Mouse (Mus musculus) limb, embryonic 11.5 days (tissue): ENCODE data around the gene Actn4. TPM values are rescaled to one million over a fixed set of nuclear protein-coding genes. Genes with fewer than 3 reads are reported as not detected.

Source experiments
- ATAC-seq: fragments of 200-750 bp; cut with Nextera tagmentation; 2 replicates; pipeline ENCODE4 v1.8.0; 2017; ENCODE audit warnings: low read depth; ENCODE audit not compliant: insufficient number of reproducible peaks, low FRiP score, low TSS enrichment
- DNase-seq: peaks from one replicate; pipeline ENCODE4 v3.0.0-alpha.2; 2015; ENCODE audit warnings: low spot score
- H3K27ac ChIP-seq: fragments of 300-500 bp; sonication (generic); replicated peaks from 2 replicates; pipeline ENCODE4 v1.5.1; 2014; ENCODE audit warnings: low read depth, mild to moderate bottlenecking, low read length
- H3K27me3 ChIP-seq: fragments of 300-500 bp; sonication (generic); 2 replicates; pipeline ENCODE4 v1.6.1; 2014; ENCODE audit warnings: mild to moderate bottlenecking, low read length, mixed read lengths; ENCODE audit not compliant: control insufficient read depth, insufficient read depth
- H3K36me3 ChIP-seq: fragments of 300-500 bp; sonication (generic); 2 replicates; pipeline ENCODE4 v1.6.1; 2014; ENCODE audit warnings: mild to moderate bottlenecking, low read length, moderate library complexity, mixed read lengths; ENCODE audit not compliant: control insufficient read depth, insufficient read depth
- H3K4me1 ChIP-seq: fragments of 300-500 bp; sonication (generic); 2 replicates; pipeline ENCODE4 v1.6.1; 2014; ENCODE audit warnings: low read length, mixed read lengths; ENCODE audit not compliant: control insufficient read depth, insufficient read depth
- H3K4me2 ChIP-seq: fragments of 300-500 bp; sonication (generic); 2 replicates; pipeline ENCODE4 v1.6.1; 2014; ENCODE audit warnings: low read depth, mild to moderate bottlenecking, moderate library complexity; ENCODE audit not compliant: severe bottlenecking
- H3K4me3 ChIP-seq: fragments of 300-500 bp; sonication (generic); 2 replicates; pipeline ENCODE4 v1.5.1; 2014; ENCODE audit warnings: low read depth, low read length
- H3K9ac ChIP-seq: fragments of 300-500 bp; sonication (generic); 2 replicates; pipeline ENCODE4 v1.6.1; 2014; ENCODE audit warnings: mild to moderate bottlenecking, low read length
- H3K9me3 ChIP-seq: fragments of 300-500 bp; sonication (generic); 2 replicates; pipeline ENCODE4 v1.6.1; 2016; ENCODE audit warnings: low read length; ENCODE audit not compliant: control insufficient read depth
- WGBS: fragments of 180-500 bp; shearing (Covaris S2); extraction: QIAGEN DNeasy Blood & Tissue Kit; methylation state at CpG from one replicate; pipeline ENCODE4 v1.1.7; 2014; 5-methylcytosine and 5-hydroxymethylcytosine counted together
- polyA plus RNA-seq: library from polyadenylated mRNA; unstranded; fragments of >200 nt; fragmentation: Nextera tagmentation; extraction: Ambion mirVana; gene quantifications from 2 replicates; pipeline ENCODE4 v1.2.1, GENCODE M21; 2014

The Actn4 gene
- polyA plus RNA-seq, 1 experiment from 2014 or later = 208 TPM

DNA sequence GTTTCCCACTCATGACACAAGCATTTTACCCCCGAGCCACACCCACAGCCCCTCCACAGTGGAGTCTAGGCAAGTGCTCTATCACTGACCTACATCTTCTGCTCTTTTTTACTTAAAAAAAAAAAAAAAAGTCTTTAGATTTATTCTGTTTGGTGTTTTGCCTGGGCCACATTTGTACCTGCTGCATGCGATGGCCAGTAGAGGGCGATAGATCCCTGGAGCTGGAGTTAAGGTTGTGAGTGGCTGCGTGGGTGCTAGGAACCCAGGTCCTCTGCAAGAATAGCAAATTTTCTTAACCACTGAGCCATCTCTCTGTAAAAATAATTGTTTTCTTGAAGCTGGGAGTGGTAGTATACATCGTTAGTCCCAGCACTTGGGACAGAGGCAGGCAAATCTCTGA lies 29.5 kb upstream of the Actn4 start:
- H3K27ac ChIP-seq = no peak overlapping the region
- no peaks in the 10 kb centered on the region for H3K9me3 ChIP-seq
- DNase-seq (no peak), ATAC-seq (no peak)
- no peak overlapping the region for H3K9ac ChIP-seq
- WGBS = 67% methylated on average over 5 of the region's 5 CpGs
- H3K36me3 ChIP-seq = no peaks in the 10 kb centered on the region
- H3K4me3 ChIP-seq = no peak overlapping the region
- no peaks in the 10 kb centered on the region for H3K4me1 ChIP-seq
- H3K4me2 ChIP-seq = no peak overlapping the region
- no peaks in the 10 kb centered on the region for H3K27me3 ChIP-seq

DNA sequence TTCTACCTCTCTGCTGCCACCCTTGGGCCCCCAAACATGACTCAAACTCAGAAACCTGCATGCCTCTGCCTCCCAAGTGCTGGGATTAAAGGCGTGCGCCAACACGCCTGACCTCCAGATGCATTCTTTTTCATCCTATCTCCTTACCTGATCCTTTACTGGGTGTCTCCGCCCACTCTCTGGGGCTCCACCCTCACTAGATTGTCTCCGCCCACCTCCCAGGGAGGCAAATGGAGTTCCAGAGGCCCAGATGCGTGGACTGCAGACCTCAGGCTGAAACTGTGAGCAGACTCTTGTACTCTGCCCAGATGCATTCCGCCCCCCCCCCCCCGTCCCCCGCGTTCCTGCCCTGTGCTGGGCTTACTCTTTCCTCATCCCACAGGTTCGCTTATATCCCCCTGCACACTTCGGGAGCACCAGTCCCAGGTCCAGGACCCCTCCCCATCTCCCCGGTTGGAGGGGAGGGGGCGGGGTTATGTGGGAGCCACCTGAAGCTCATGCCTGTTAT lies 28.7 kb upstream of the Actn4 start:
- no peak for DNase-seq
- Histone ChIP-seq H3K27me3 (no peaks in the 10 kb centered on the region), H3K4me1 (no peaks in the 10 kb centered on the region), H3K36me3 (no peaks in the 10 kb centered on the region), H3K9me3 (no peaks in the 10 kb centered on the region), H3K4me2 (no peak overlapping the region), H3K27ac (no peak overlapping the region), H3K9ac (no peak overlapping the region), H3K4me3 (no peak overlapping the region)
- WGBS = 54% methylated on average over 13 of the region's 14 CpGs
- ATAC-seq = no peak

DNA sequence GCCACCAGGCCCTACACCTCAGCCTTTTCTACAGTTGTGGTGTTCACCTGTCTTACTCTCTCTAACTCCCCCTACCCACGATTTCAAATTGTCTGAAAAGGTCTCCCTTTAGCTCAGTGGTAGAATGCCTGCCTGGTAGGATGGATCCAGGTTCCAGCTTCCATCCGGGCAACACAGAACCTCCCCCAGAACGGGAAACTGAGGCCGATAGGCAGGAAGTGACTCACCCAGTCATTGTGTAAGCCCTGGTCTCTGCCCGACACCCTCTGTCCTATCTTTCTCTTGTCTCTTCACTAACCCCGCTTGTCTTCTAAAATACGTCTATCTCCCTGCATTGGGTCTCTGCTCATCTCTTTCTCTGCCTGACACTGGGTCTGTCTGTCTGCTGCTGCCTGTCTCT lies 23.1 kb upstream of the Actn4 start:
- Histone ChIP-seq H3K9ac (no peak overlapping the region), H3K27me3 (no peaks in the 10 kb centered on the region), H3K9me3 (no peaks in the 10 kb centered on the region), H3K27ac (no peak overlapping the region), H3K4me1 (peaks cover 12% of the 10 kb centered on the region), H3K4me2 (no peak overlapping the region), H3K36me3 (no peaks in the 10 kb centered on the region), H3K4me3 (no peak overlapping the region)
- no peak for ATAC-seq
- DNase-seq = no peak
- 87% methylated on average over 7 of the region's 7 CpGs for WGBS

DNA sequence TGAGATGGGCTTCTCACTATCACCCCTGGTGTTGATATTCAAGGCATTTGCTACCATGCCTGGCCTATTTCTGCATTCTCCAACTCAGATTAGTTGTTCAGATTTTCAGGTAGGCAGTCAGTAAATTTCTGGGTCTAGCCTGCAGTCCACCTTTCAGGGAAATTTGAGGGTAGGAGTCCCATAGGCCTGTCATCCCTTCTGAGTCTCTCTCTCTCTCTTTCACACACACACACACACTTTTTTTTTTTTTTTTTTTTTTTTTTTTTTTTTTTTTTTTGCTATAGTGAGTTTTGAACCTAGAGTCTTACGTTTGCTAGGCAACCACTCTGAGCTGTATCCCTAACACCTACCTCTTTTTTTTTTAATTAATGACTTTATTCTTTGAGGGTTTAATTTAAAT lies 22.3 kb upstream of the Actn4 start:
- DNase-seq (no peak), ATAC-seq (no peak)
- Histone ChIP-seq H3K4me1 (peaks cover 12% of the 10 kb centered on the region), H3K4me3 (no peak overlapping the region), H3K9me3 (no peaks in the 10 kb centered on the region), H3K36me3 (no peaks in the 10 kb centered on the region), H3K27me3 (no peaks in the 10 kb centered on the region), H3K4me2 (no peak overlapping the region), H3K9ac (no peak overlapping the region), H3K27ac (no peak overlapping the region)
- 100% methylated on average over 1 of the region's 1 CpGs for WGBS

DNA sequence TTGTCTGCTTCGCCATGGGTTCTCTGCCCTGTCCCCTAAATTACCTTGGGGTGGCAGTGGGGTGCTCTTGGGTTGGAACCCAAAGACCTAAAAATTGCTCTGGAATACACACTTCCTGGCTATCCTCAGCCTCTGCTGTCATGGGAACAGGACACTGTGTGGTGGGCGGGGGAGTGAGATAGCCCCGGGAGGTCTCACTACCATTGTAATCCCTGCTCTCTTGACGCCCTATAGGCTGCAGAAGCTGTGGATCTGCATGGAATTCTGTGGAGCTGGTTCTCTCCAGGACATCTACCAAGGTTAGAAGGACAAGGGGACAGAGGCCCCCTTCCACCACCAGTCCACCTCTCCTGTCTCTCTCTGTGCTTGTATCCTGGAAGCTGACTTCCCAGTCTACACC lies 21.7 kb upstream of the Actn4 start:
- Histone ChIP-seq H3K9ac (no peak overlapping the region), H3K4me1 (peaks cover 12% of the 10 kb centered on the region), H3K27me3 (no peaks in the 10 kb centered on the region), H3K4me3 (no peak overlapping the region), H3K9me3 (no peaks in the 10 kb centered on the region), H3K27ac (no peak overlapping the region), H3K4me2 (peak overlapping the region; percentile 95; the same call in 1 of the 2 replicates), H3K36me3 (peaks cover 4% of the 10 kb centered on the region; the same call in 1 of the 2 replicates)
- 80% methylated on average over 4 of the region's 4 CpGs for WGBS
- no peak for DNase-seq
- ATAC-seq = no peak

DNA sequence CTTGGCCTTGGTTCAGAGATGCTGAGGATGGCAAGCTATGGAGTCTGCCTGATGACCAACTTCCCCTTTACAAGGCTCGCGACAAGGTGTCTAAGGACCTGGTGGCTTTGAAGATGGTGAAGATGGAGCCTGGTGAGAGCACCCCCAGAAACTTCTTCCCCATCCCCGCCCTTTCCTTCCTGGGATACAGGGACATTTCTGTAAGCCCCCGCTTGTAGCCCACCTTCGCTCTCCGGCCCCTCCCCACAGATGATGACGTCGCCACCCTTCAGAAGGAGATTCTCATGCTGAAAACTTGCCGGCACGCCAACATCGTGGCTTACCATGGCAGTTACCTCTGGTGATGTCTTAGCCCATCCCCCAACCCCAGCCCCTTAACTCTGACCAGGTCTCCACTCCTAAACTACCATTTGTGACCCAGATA lies 21.0 kb upstream of the Actn4 start:
- WGBS = 67% methylated on average over 11 of the region's 11 CpGs
- H3K27ac ChIP-seq = 0 out of 2 replicates have a peak overlapping the region, but pooled peaks have one; percentile 39
- H3K9ac ChIP-seq = peak overlapping the region; percentile 76
- DNase-seq = no peak
- H3K4me1 ChIP-seq = peaks cover 12% of the 10 kb centered on the region
- H3K4me2 ChIP-seq = peak overlapping the region; percentile 95; the same call in 1 of the 2 replicates
- no peaks in the 10 kb centered on the region for H3K9me3 ChIP-seq
- no peak for ATAC-seq
- no peaks in the 10 kb centered on the region for H3K27me3 ChIP-seq
- H3K36me3 ChIP-seq = peaks cover 10% of the 10 kb centered on the region; the same call in 1 of the 2 replicates
- peak overlapping the region; percentile 92; the same call in 1 of the 2 replicates for H3K4me3 ChIP-seq

DNA sequence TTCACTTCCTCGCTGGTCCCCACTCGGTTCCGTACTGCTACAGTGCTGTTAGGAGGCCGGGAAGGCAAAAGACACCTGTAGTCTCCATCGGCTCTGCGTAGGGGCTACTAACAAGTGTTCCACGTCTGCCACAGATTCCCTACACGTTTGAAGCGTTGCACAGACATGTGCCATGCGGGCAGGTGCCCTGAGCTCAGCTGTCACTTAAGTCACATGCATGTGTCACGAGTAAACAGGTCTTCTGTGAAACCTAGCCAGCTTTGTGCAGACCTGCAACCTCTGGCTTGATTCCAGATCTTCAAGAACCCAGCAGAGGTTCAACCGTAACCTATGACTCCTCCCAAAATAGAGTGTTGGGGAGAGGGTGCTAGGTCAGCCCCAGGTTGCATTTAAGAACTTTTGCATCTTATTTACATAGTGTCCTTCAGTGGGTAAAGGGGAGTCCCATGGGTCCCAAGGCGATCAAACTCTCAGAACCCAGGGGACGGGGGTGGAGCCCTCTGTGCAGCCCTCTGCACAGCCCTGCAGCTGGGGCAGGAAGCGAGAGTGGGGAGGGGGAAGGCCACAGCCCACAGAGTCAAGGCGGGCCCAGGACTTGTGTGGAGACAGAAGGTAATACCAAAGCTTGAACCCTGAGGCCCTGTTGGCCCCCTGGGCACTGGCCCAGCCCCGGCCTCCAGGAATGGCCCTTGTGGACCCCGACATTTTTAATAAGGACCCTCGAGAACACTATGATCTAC lies 20.3 kb upstream of the Actn4 start:
- peak; percentile 28; the same call in 1 of the 2 replicates for ATAC-seq
- Histone ChIP-seq H3K27ac (peak overlapping the region; percentile 53; the same call in 1 of the 2 replicates), H3K36me3 (peaks cover 16% of the 10 kb centered on the region; the same call in 1 of the 2 replicates), H3K4me3 (peak overlapping the region; percentile 92), H3K4me2 (peak overlapping the region; percentile 95), H3K4me1 (peaks cover 12% of the 10 kb centered on the region), H3K9me3 (no peaks in the 10 kb centered on the region), H3K9ac (peak overlapping the region; percentile 76), H3K27me3 (no peaks in the 10 kb centered on the region)
- DNase-seq = peak; percentile 47
- WGBS = 14% methylated on average over 19 of the region's 19 CpGs

DNA sequence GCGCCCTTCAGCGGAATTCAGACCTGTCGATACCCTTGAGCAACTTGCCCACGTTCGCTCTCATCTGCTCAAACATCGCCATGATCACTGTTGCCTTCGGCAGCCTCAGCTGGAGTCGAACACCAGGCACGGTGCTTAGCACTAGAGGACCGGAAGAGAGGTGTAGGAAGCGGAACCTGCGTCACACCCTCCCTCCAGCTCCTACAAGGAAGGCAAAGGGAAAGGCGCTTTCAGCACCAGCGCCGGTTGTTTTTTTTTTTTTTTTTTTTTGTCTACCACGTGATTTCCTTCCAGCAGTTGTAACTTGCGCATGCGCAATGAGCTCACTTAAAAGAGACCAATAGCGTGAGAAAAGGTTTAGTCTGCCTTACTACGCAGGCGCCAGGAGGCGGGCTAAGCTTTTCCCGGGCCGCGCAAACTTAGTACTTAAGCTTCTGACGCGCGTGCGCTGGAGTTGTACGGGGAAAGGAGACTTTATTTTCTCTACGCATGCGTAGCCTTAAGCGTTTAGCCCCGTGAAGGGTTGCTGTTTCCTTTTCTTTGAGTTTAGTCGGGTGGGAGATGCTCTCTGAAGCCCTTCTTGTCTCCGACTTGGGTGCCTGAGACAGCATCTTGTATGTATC lies 19.6 kb upstream of the Actn4 start, which contains the start of the genes Eif3k and Map4k1:
Eif3k (minus strand) TSS at position 214 of the 623 bp plus-strand sequence.
Map4k1 (plus strand) TSS at position 400 of the 623 bp plus-strand sequence.
- Histone ChIP-seq H3K4me1 (peaks cover 12% of the 10 kb centered on the region), H3K36me3 (peaks cover 19% of the 10 kb centered on the region; the same call in 1 of the 2 replicates)
- under 1% methylated on average over 36 of the region's 36 CpGs for WGBS

More for the DNA sequence above, 19.6 kb upstream of the Actn4 start, which contains the start of the genes Eif3k and Map4k1:
- H3K9me3 ChIP-seq = no peaks in the 10 kb centered on the region
- H3K9ac ChIP-seq = peak within 1 kb of the TSS; percentile 80
- H3K27me3 ChIP-seq = no peaks in the 10 kb centered on the region
- H3K4me2 ChIP-seq = peak within 1 kb of the TSS; percentile 95
- ATAC-seq (peak; percentile 92), DNase-seq (peak; percentile 97)
- peak within 1 kb of the TSS; percentile 92 for H3K4me3 ChIP-seq
- H3K27ac ChIP-seq = peak within 1 kb of the TSS; percentile 53; the same call in 1 of the 2 replicates
